Mouse (Mus musculus): ENCODE data around the gene Cds2. TPM values are rescaled to one million over a fixed set of nuclear protein-coding genes. Genes with fewer than 3 reads are reported as not detected.
A peak's percentile ranks its signal among the peaks of the same experiment; 100 is the strongest.
"Not testable (repeated sequence)": the region's sequence is repeated elsewhere in the genome, so short reads cannot be mapped to it uniquely, and the experiment has no call there.

The Cds2 gene
- total RNA-seq (2021): 100 to 1,000 TPM; 251 to 285 TPM
- long read RNA-seq, experiment 1, full-length matches to known transcripts: 9 of 119 reads
- long read RNA-seq, experiment 1, partial matches to known transcripts: 5 of 119 reads
- long read RNA-seq, experiment 1, other reads (novel, unspliced or antisense): 105 of 119 reads
- long read RNA-seq, experiment 2, full-length matches to known transcripts: 5 of 67 reads
- long read RNA-seq, experiment 2, partial matches to known transcripts: 50 of 67 reads
- long read RNA-seq, experiment 2, other reads (novel, unspliced or antisense): 12 of 67 reads

GRCm38 (mm10) chr2:132262879-132263398, at the start of gene Cds2:
TSS of gene Cds2 (plus strand) at chr2:132263148.
- peak; percentile 98 to 99 for DNase-seq (ENCODE audit: low spot score in 2 of 2)

- DNase-seq (ENCODE audit: low spot score in 2 of 2): peak; percentile 25 to 39
These were observed 41.3 kb upstream of the Cds2 start for GRCm38 (mm10) chr2:132221611-132222073.

- no peak for DNase-seq (ENCODE audit: low spot score in 2 of 2)
These were observed 38.6 kb upstream of the Cds2 start for GRCm38 (mm10) chr2:132224359-132224758.

- no peak for DNase-seq (ENCODE audit: low spot score in 2 of 2)
These were observed 30.5 kb upstream of the Cds2 start for GRCm38 (mm10) chr2:132232413-132232945.

GRCm38 (mm10) chr2:132233985-132234765, 28.8 kb upstream of the Cds2 start:
- DNase-seq (ENCODE audit: low spot score in 2 of 2): no peak

- no peak for DNase-seq (ENCODE audit: low spot score in 2 of 2)
These were observed 27.7 kb upstream of the Cds2 start for GRCm38 (mm10) chr2:132235291-132235690.

GRCm38 (mm10) chr2:132235975-132236374, 27.0 kb upstream of the Cds2 start:
- DNase-seq (ENCODE audit: low spot score in 2 of 2): no peak

GRCm38 (mm10) chr2:132239434-132239833, 23.5 kb upstream of the Cds2 start:
- DNase-seq (ENCODE audit: low spot score in 2 of 2): not testable (repeated sequence)

- peak; percentile 78 to 79 for DNase-seq (ENCODE audit: low spot score in 2 of 2)
These were observed 22.5 kb upstream of the Cds2 start for GRCm38 (mm10) chr2:132240457-132240856.

- no peak for DNase-seq (ENCODE audit: low spot score in 2 of 2)
These were observed 19.6 kb upstream of the Cds2 start for GRCm38 (mm10) chr2:132243370-132243769.

GRCm38 (mm10) chr2:132247539-132248313, 15.2 kb upstream of the Cds2 start, which contains the start of gene Tmem230:
TSS of gene Tmem230 (minus strand) at chr2:132247807.
- peak; percentile 93 to 94 for DNase-seq (ENCODE audit: low spot score in 2 of 2)

GRCm38 (mm10) chr2:132251911-132252310, 11.0 kb upstream of the Cds2 start:
- no peak for DNase-seq (ENCODE audit: low spot score in 2 of 2)

- DNase-seq (ENCODE audit: low spot score in 2 of 2): peak; percentile 96 to 97
These were observed 10.1 kb upstream of the Cds2 start, which contains the start of gene Pcna for GRCm38 (mm10) chr2:132252542-132253528. TSS of gene Pcna (minus strand) at chr2:132253314.

- no peak for DNase-seq (ENCODE audit: low spot score in 2 of 2)
These were observed 9.3 kb upstream of the Cds2 start for GRCm38 (mm10) chr2:132253603-132254002.

- no peak for DNase-seq (ENCODE audit: low spot score in 2 of 2)
These were observed 5.4 kb upstream of the Cds2 start for GRCm38 (mm10) chr2:132257350-132258068.

GRCm38 (mm10) chr2:132260601-132261000, 2.3 kb upstream of the Cds2 start:
- DNase-seq (ENCODE audit: low spot score in 2 of 2): no peak

- no peak for DNase-seq (ENCODE audit: low spot score in 2 of 2)
These were observed 773 bp upstream of the Cds2 start for GRCm38 (mm10) chr2:132262175-132262574.

GRCm38 (mm10) chr2:132263421-132264265, 695 bp downstream of the Cds2 start:
- peak; percentile 31 to 58 for DNase-seq (ENCODE audit: low spot score in 2 of 2)
